Mouse (Mus musculus) layer of hippocampus, adult 9-11 months (tissue): ENCODE data around the gene Spsb2.
"Not testable (repeated sequence)": the region's sequence is repeated elsewhere in the genome, so short reads cannot be mapped to it uniquely, and the experiment has no call there.

Experiments used
- DNase-seq: peaks from one replicate; pipeline ENCODE4 v3.0.0; 2022

The Spsb2 gene

DNA sequence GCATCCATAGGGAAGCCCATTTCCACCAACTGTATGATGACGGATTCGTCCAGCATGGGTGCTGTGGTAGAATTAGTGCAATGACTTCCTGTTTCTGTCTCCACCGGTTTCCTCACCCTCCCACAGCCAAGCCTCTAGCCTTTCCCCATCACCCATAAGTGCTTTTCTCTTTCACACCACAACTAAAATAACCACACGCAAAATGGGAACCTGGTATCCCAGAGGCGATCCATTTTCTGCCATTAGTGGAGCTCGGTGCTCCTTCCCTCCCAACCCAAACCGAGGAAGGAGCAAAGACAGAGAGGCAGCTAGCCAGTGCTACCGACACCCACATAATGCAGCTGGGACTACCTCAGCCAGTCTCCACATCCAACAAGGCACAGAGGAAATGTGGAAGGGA is 9.5 kb downstream of the Spsb2 start:
- no peak for DNase-seq

DNA sequence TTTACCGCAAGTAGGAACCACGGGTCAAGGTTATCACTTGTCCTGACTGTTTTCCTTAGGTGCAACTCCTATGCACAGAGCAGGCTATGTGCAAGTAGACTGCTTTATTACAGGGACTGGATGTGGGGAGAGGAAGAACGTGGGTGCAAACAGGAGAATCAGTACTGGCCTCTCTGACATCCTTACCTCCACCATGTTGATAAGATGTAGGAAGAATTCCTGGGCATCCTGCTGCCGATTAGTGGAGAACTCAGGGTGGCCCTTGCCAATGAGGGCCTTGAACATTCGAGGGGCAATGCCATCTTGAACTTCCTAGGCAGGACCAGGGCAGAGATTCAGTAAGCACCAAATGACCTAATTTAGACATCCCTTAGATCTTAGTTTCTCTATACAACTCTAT is 12.4 kb downstream of the Spsb2 start:
- DNase-seq: no peak

- DNase-seq: no peak
Observed at GRCm38 (mm10) chr6:124822049-124822448, 13.6 kb downstream of the Spsb2 start.

GRCm38 (mm10) chr6:124828101-124828592 is 19.7 kb downstream of the Spsb2 start:
- DNase-seq: no peak

DNA sequence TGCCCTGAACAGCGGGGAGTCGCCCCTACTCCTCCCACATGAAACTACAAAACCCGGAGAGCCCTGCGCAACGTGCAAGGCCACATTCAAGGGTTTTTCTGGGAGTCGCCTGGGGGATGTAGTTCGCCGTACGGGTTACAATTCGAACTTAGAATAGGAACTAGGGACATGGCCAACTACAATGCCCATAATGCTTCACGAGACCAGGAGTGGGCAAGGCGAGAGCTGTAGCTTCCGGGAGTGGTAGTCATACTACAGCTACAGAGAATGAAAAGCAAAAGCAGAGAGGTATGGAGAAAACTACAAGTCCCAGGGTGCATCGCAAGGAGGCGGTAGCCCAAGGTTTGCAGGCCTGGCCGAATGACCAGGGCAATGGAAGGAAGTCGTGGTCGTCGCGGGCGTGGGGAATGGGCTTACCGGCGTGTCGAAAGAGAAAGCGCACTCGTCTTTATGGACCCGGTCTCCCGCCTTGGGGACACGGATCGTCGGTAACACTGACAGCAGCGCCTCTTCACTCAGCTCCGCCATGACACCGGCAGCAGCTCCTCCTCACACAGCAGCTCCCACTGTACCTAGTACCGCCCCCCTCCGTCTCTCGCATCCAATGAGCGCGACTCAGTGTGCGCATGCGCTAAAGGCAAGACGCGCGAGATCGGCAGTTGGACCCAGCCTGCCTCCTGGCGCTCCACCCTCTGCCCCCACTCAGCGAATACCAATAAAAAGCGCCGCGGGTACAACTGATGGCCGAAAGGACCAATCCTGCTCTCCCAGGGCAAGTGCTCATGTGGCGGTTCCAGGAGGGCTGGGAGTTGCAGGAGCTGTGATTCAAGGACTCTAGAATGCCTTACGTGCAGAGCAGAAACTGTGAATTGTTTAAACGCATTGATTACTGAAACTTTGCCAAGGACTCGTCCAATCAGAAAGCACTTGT is 20.7 kb downstream of the Spsb2 start, which contains the start of the genes Usp5 and Cdca3:
Gene Usp5 (minus strand): TSS at position 617 of the 931 bp plus-strand sequence.
Gene Cdca3 (plus strand): TSS at position 680 of the 931 bp plus-strand sequence.
- peak; percentile 100 for DNase-seq

DNA sequence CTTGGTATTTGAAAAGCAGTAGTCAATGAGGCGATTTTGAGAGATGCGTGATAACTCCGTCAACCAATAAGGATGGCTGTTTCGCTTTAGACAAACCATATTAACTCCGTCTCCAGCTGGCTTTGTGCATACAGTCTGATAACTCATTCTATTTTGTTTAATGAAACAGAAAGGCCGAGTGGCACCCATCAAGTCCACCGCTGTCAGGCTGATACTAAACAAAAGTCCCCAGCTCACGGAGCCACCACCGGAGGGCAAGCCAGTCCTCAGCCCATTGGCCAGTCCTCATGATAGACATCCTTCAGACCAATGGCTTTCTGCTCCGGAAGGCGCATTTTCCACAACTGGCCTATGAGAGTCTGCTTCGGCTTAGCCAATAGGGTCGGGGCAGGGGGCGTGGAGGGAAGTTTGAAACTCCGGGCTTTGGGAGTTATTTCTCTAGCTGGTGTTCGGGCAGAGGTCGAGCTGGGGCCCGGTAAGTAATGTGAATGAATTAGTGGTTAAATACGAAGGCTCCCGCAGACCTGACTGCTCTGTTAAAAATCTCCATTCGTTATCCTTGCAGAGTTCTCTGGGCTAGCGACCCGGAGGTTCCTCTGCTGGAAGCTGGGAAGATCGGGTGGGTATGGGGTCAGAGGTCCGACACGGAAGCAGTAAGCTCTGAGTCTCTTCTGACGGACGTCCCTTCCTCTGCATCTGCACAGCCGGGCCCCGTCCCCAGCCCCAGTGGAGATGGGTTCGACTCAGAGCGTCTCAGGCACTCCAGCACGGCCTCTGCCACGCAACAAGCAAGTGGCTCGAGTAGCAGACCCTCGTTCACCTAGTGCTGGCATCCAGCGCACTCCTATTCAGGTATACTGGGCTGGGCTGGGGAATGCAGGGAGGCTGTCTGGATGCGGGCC is 21.6 kb downstream of the Spsb2 start:
- peak; percentile 98 for DNase-seq

DNA sequence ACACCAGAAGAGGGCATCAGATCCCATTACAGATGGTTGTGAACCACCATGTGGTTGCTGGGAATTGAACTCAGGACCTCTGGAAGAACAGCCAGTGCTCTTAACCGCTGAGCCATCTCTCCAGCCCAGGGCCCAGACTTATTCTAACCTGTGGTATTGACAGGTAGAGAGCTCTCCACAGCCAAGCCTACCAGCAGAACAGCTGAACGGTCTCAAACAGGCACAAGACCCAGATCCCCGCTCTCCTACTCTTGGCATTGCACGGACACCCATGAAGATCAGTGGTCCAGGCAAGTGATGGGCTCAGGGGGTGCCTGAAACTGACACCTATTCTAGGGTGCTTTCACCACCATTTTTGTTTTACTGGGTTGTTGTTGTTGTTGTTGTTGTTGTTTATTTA is 22.7 kb downstream of the Spsb2 start:
- not testable (repeated sequence) for DNase-seq

DNA sequence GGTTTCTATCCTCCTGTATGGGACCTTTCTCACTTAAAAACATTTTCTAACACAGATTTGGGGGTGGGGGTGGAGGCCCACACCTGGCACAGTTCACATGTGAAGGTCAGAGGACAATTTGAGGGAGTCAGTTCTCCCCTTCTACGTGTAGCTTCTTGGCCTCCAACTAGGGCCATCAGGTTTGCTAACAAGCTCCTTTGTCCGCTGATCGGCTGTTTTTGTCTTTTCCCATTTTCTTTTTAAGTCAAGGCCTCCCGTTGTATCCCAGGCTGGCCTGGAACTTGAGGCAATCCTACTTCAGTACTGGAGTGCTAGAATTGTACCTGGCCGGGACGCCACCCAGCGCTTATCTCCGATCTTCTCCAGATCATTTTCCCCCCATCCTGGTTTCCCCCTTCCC is 23.2 kb downstream of the Spsb2 start:
- no peak for DNase-seq

DNA sequence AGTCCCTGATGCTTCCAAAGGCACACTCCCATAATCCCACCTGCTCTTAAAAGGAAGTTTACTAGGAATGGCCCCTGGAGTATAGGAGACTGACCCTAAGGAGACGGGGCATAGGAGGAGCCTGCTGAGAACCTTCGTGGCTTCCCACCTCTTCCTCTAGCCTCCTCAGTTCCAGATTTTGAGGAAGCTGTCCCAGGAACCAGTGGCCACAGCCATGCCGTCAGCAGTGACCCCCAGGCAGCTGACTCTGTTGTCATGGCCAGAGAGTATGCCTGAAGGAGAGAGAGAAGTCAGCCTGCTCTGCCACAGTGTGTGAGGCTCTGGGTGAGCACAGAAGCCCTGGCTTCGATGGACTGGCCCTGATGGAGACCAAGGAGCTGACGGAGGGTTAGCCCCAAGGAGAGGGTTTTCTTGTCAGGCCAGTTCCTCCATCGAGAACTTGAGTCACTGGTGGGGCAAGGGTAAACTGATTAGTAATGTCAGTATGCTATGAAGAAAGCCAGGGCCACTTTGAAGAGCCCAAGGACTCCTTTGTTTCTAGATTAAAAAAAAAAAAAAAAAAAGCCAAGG is 26.1 kb downstream of the Spsb2 start:
- no peak for DNase-seq

- no peak for DNase-seq
Observed at GRCm38 (mm10) chr6:124835531-124835930, 27.1 kb downstream of the Spsb2 start.

- DNase-seq: no peak
Observed at GRCm38 (mm10) chr6:124836411-124836810, 27.9 kb downstream of the Spsb2 start.

DNA sequence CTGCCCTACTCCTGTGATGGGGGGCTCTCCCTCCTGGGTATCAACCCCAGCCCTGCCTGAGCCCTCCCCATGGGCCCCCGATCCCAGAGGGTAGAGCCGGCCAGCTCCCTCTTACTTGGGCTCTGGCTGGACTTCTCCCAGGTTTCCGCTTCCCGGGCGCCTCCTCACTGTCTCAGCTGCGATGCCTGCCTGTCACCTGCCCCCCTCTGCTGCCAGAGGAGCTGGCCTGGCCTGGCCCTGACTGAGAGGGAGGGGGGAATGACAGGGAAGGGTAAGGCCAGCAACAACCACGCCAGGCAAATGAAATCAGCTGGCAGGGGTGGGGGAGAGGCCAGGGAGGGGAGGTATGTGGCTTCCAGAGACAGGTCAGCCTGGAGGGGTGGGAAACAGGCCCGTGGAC is 31.3 kb downstream of the Spsb2 start:
- no peak for DNase-seq

- no peak for DNase-seq
Observed at GRCm38 (mm10) chr6:124840241-124841167, 32.0 kb downstream of the Spsb2 start, which contains the start of gene Gnb3. TSS of gene Gnb3 (minus strand) at chr6:124840275.

GRCm38 (mm10) chr6:124847305-124847704 is 38.8 kb downstream of the Spsb2 start:
- DNase-seq: peak; percentile 91

- no peak for DNase-seq
Observed at GRCm38 (mm10) chr6:124850535-124850934, 42.1 kb downstream of the Spsb2 start.

GRCm38 (mm10) chr6:124854647-124855046 is 46.2 kb downstream of the Spsb2 start:
- no peak for DNase-seq

DNA sequence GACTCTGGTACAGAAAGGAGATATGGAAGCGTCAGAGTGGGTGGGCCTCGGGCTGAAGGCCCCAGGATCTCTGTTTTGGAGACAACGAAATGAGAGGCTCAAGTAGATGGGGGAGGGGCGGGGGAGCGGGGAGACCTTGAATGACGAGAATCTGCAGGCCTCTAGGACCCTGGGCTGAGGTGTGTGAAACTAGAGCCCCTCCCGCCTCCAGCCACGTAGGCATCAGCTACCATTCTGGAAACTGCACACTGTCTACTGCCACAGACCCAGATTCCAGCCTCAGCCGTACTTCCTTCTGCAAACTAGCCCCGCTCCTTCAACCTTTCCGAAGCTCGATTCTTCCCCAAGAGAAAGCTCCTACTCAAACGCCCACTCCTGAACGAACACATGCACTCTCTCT is 47.9 kb downstream of the Spsb2 start:
- peak; percentile 57 for DNase-seq

DNA sequence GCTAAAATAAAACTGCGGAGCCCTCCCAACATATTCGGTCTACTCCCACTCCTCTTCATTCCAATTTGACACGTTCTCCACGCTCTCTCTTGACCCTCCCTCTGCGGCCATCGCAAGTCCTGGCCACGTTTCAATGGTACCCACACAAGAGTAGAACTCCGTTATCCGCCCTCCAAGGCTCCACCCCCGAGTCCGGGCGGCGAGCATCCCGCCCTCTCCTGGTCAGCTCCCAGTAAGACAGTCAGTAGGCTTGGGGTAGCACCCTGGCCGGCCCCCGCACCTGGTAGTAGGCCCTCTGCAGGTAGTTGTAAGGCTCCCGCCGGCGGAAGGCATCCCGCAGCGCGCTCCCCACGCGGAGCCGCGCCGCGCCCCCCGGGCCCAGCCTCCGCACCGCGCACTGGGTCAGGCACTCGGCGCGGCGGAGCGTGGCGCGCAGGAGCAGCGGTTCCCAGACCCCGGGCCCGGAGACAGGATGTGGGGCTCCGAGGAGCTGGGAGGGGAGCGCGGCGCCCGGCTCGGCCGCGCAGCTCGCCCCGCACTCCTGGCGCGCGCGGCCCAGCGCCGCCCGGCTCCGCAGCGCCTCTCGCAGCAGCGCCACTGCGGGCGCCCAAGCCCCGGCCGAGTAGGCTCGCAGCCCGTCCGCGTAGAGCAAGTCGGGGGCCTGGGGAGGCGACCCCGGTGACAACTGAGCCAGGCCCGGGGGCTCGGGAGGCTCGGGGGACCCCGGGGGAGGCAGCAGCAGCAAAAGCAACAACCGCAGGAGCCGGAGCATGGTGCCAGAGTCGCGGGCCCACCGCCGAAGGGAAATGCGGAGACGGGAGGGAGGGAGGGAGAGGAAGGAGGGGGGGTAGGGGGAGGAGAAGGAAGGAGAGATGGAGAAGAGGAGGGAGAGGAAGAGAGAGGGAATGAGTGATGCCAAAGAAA is 48.7 kb downstream of the Spsb2 start, which contains the start of gene P3h3:
Gene P3h3 (minus strand): TSS at position 837 of the 924 bp plus-strand sequence.
- DNase-seq: peak; percentile 86

DNA sequence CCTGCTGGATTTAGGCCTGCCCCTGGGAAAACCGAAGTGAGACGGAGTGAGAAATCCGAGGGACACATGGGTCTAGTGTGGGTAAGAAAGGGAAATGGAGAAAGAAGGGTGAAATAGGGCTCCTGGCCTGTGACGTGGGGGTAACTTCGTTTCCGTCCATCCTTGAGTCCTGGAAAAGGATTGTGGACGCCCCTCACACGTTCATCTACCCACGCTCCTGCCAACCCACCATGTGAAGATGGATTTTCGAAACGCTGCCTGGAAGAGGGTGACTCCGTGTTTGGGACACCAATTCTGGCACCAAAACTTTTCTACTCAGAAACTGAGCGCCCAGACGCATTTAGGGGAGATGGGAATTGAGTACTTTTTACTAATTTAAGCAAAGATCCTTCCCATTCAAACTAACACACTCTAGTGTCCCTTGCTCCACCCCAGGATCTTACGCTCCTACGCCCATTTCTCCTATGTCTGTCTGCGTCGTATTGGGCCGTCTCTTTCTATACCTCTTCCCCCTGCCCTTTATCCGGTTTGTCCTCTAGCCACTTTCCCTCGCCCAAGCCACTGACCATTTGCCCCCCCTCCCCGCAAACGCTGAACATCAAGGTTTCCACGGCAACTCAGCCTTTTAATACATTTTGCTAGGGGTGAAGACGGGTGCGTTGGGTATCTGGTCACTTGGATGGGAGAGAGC is 49.5 kb downstream of the Spsb2 start:
- no peak for DNase-seq
